Mouse (Mus musculus) midbrain, embryonic 16.5 days (tissue): Measurements from ENCODE around the gene Ppfia2. TPM values are rescaled to one million over a fixed set of nuclear protein-coding genes. Genes with fewer than 3 reads are reported as not detected.
A peak's percentile ranks its signal among the peaks of the same experiment; 100 is the strongest.

Experiments
- ATAC-seq: fragments of 200-750 bp; cut with Nextera tagmentation; 2 replicates; pipeline ENCODE4 v1.8.0; 2017; ENCODE audit warnings: moderate TSS enrichment
- H3K27ac ChIP-seq: fragments of 300-500 bp; sonication (generic); 2 replicates; pipeline ENCODE4 v1.5.1; 2014; ENCODE audit warnings: mild to moderate bottlenecking, low read length, mixed read lengths
- H3K27me3 ChIP-seq: fragments of 300-500 bp; sonication (generic); 2 replicates; pipeline ENCODE4 v1.6.1; 2014; ENCODE audit warnings: low read depth, low read length, mixed read lengths; ENCODE audit not compliant: control insufficient read depth, insufficient read depth
- H3K36me3 ChIP-seq: fragments of 300-500 bp; sonication (generic); 2 replicates; pipeline ENCODE4 v1.6.1; 2014; ENCODE audit warnings: mild to moderate bottlenecking, low read length, moderate library complexity, mixed read lengths; ENCODE audit not compliant: control insufficient read depth, insufficient read depth
- H3K4me1 ChIP-seq: fragments of 300-500 bp; sonication (generic); 2 replicates; pipeline ENCODE4 v1.6.1; 2014; ENCODE audit warnings: mild to moderate bottlenecking, low read length, mixed read lengths; ENCODE audit not compliant: control insufficient read depth, insufficient read depth
- H3K4me2 ChIP-seq: fragments of 300-500 bp; sonication (generic); 2 replicates; pipeline ENCODE4 v1.6.1; 2014; ENCODE audit warnings: mild to moderate bottlenecking, low read length, mixed read lengths
- H3K4me3 ChIP-seq: fragments of 300-500 bp; sonication (generic); 2 replicates; pipeline ENCODE4 v1.5.1; 2014; ENCODE audit warnings: low read depth, mild to moderate bottlenecking, low read length, moderate library complexity, mixed read lengths
- H3K9ac ChIP-seq: fragments of 300-500 bp; sonication (generic); 2 replicates; pipeline ENCODE4 v1.6.1; 2014; ENCODE audit warnings: low read depth, low read length, mixed read lengths
- H3K9me3 ChIP-seq: fragments of 300-500 bp; sonication (generic); replicated peaks from 2 replicates; pipeline ENCODE4 v1.6.1; 2014; ENCODE audit warnings: mild to moderate bottlenecking, low read length, mixed read lengths; ENCODE audit not compliant: control insufficient read depth, poor library complexity, severe bottlenecking
- WGBS: fragments of 180-500 bp; shearing (Covaris S2); extraction: QIAGEN DNeasy Blood & Tissue Kit; methylation state at CpG from one replicate; pipeline ENCODE4 v1.1.7; 2014; 5-methylcytosine and 5-hydroxymethylcytosine counted together
- polyA plus RNA-seq: library from polyadenylated mRNA; unstranded; fragments of >200 nt; fragmentation: Nextera tagmentation; extraction: Ambion mirVana; gene quantifications from 2 replicates; pipeline ENCODE4 v1.2.1, GENCODE M21; 2015

Ppfia2 gene
- polyA plus RNA-seq, 1 experiment from 2014 or later: 39.0 TPM

DNA sequence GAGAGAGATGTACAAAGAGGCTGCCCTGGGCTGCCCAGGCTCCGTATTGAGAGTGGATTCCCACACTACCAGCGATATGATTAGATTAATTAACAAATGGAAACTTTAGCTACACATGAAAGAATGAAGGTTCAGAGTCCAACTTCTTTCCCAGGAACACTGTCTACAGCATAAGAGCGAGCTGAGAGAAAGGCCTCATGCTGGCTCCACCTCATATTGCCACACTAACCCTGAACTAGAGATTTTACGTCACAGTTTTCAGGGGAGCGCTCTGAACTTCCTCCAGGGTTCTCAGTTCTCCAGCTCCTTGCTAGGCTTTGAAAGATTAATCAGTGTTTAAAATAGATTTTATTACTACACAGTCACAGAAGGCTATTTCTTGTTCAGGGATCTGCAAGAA, 471.2 kb downstream of the Ppfia2 start:
- H3K4me1 ChIP-seq: no peaks in the 10 kb centered on the region
- no peak overlapping the region for H3K4me2 ChIP-seq
- WGBS: 64% methylated on average over 5 of the region's 5 CpGs
- no peak for ATAC-seq
- no peak overlapping the region for H3K9ac ChIP-seq
- no peaks in the 10 kb centered on the region for H3K9me3 ChIP-seq
- no peaks in the 10 kb centered on the region for H3K36me3 ChIP-seq
- no peak overlapping the region for H3K4me3 ChIP-seq
- H3K27ac ChIP-seq: no peak overlapping the region
- H3K27me3 ChIP-seq: no peaks in the 10 kb centered on the region

DNA sequence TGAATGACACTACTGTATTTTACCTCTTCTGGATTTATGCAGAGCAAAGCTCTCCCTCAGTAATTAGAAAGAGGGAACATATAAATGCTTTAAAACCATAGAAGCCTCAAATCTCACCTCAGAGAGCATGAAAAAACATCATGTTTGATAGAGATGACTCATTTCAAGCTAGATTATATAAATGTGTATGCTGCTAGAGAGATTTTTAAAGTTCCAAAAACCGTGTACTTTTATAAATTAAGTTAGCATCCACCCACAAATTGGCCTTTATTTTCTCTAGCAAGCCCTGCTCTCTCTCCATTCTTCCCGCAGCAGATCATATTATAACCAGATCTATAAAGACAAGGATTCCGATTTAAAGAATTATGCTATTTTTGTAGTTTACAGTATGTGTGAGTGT, 488.9 kb downstream of the Ppfia2 start:
- Histone ChIP-seq H3K4me1 (no peaks in the 10 kb centered on the region), H3K4me3 (no peak overlapping the region), H3K9me3 (no peaks in the 10 kb centered on the region), H3K4me2 (no peak overlapping the region), H3K36me3 (no peaks in the 10 kb centered on the region), H3K9ac (no peak overlapping the region), H3K27ac (no peak overlapping the region), H3K27me3 (no peaks in the 10 kb centered on the region)
- 93% methylated on average over 3 of the region's 3 CpGs for WGBS
- ATAC-seq: no peak

DNA sequence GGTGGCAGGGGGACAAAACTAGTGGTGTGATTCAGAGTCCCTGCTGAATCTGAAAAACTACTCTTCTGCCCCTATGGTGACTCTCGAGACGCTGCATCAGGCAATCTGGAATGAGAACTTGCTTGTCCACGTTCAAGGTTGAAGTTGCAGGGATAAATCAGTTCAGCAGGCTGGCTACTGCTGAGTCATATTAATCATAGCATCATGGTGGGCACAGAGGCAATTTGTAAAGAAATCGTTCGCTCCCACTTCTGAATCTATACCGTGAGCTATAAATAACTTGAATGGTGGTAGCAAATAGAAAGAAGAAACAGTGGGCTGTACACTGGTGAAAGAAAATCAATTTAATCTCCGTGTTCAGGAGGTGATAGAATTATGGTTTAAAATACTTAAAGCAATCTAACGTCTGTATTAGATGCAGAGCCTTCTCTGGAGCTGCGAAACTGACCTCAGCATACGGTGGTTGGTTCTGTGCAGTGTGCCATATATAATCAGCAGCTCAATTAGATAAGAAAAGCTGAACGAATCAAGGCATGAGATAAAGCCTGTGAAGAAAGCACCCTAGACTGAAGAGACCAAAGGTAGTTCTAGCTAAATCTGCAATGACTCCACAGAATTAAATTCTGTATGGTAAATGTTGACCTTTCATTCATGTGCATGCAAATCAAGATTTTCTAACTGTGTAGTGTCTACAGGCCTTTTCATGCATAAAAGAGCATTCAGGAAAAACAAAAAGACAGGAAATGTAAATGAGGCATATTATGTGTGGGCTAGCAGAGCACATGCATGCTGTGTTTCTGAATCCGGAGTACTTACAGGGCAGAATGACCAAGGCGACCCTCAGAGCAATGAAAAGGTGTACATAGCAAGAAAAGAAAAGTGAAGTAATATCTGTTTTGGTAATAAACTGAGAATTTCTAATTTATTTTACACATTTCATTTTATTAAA, 505.3 kb downstream of the Ppfia2 start:
- Histone ChIP-seq H3K9me3 (no peaks in the 10 kb centered on the region), H3K4me2 (0 out of 2 replicates have a peak overlapping the region, but pooled peaks have one; percentile 1), H3K9ac (no peak overlapping the region), H3K4me3 (no peak overlapping the region), H3K4me1 (peaks cover 6% of the 10 kb centered on the region), H3K27ac (no peak overlapping the region), H3K27me3 (no peaks in the 10 kb centered on the region), H3K36me3 (no peaks in the 10 kb centered on the region)
- ATAC-seq: peak; percentile 36; the same call in 1 of the 2 replicates
- WGBS: 41% methylated on average over 13 of the region's 13 CpGs
